22 mouse cellular contexts compared by ENCODE assay signal in genomic region chr13:99954902-99955590, GRCm38 (mm10). TPM values are rescaled to one million over a fixed set of nuclear protein-coding genes. Genes with fewer than 3 reads are reported as not detected.
DNase-seq lines count a peak whose midpoint lies in the region; ATAC-seq and TF ChIP-seq lines count a peak whose summit lies in the region.
"Had no signal": no experiment of that assay in that cellular context is flagged by ENCODE, and none has a peak within 500 bp of the region (broad histone marks: within the 10 kb centered on the region; RNA-seq: fewer than 3 reads in every experiment).

No protein-coding gene starts in this region.

- H3K4me3 ChIP-seq in left cerebral cortex, adult 2 months = no peak overlapping the region
- H3K4me3 ChIP-seq: embryonic facial prominence, embryonic 15.5 days; forebrain, embryonic 12.5 days; hindbrain, embryonic 15.5 days; midbrain, embryonic 13.5 days had no signal

- intact Hi-C loops in heart, postnatal 25 days (cut with DNase I) = loop anchor here (2.0 to 5.0 kb wide), 2 partner anchors 96 to 603 kb away; no protein-coding TSS in a partner anchor
- intact Hi-C loops in left cerebral cortex, adult 2 months (cut with DNase I) = loop anchor here (2.0 kb wide), 1 partner anchor 96 kb away; no protein-coding TSS in a partner anchor

- peak; percentile 43 for TF ChIP-seq CTCF in left cerebral cortex, adult 2 months (IDR thresholded peaks at IDR 0.05)

- no peak overlapping the region for H3K27ac ChIP-seq in left cerebral cortex, adult 2 months
- H3K27ac ChIP-seq: embryonic facial prominence, embryonic 15.5 days; forebrain, embryonic 12.5 days; hindbrain, embryonic 15.5 days; midbrain, embryonic 13.5 days had no signal

- DNase-seq in heart, adult 18-20 months = peak; percentile 26 to 50
- DNase-seq in heart, postnatal 25 days (ENCODE audit: low spot score) = no peak
- no peak for DNase-seq in left cerebral cortex, adult 2 months (ENCODE audit: extremely low spot score in 1 of 2, low spot score in 2 of 2)
- no peak for DNase-seq in left cerebral cortex, adult 8-10 months (ENCODE audit: low spot score in 2 of 2)
- DNase-seq in ES-CJ7 (ENCODE audit: low read depth, low spot score) = peak; percentile 5
- no peak for DNase-seq in embryo, embryonic 10.5 days (ENCODE audit: low spot score)
- DNase-seq: adrenal gland, postnatal 14 days; cerebellum, adult 9-10 months; embryo, embryonic 11 days; kidney, adult 18-20 months; layer of hippocampus, postnatal 36 days; left cerebral cortex, postnatal 4 days; right cerebral cortex, postnatal 4 days; thymus, adult 2 months had no signal

- peak; percentile 49 for ATAC-seq in granulocyte monocyte progenitor cell, adult 5-6 weeks (replicated peaks; ENCODE audit: poor library complexity, severe bottlenecking)
- ATAC-seq: lung, postnatal 0 days; midbrain, embryonic 13.5 days had no signal

RNA-seq across cellular contexts. Expression of gene Cartpt, which starts 54.2 kb away (rescaled TPM):
- not detected for total RNA-seq in heart, adult 18-20 months (2021)
- not detected for total RNA-seq in heart, postnatal 25 days (2021)
- total RNA-seq in left cerebral cortex, adult 2 months (2021) = 10 to 100 TPM; 24.2 to 27.1 TPM
- total RNA-seq in left cerebral cortex, adult 8-10 months (2022) = 10 to 100 TPM; 22.8 to 26.8 (median 25.4) TPM
- not detected in 2 replicates for total RNA-seq in granulocyte monocyte progenitor cell, adult 5-6 weeks (2014; fragmentation: Nextera tagmentation)
- total RNA-seq in granulocyte monocyte progenitor cell, adult 5-6 weeks (2017) = not detected in 2 replicates
- total RNA-seq: megakaryocyte progenitor cell, adult 5-6 weeks; neutrophil, adult 5-6 weeks had no signal

Comparison
In these comparisons a context has a peak if more than half of its experiments do, and no peak if none do; other contexts are left out.
1. DNase-seq: peak in heart, adult 18-20 months (2 of 2) and ES-CJ7 (single experiment); none in heart, postnatal 25 days (single experiment), left cerebral cortex, adult 2 months (0 of 2), left cerebral cortex, adult 8-10 months (0 of 2) and embryo, embryonic 10.5 days (single experiment).
2. RNA of gene Cartpt, which starts 54.2 kb away (total RNA-seq): 24.2 to 27.1 TPM in left cerebral cortex, adult 2 months and 22.8 to 26.8 TPM in left cerebral cortex, adult 8-10 months; not detected in heart, adult 18-20 months, not detected in heart, postnatal 25 days and not detected in granulocyte monocyte progenitor cell, adult 5-6 weeks; every median in the first group is over 10 times any median in the second.